Mouse (Mus musculus) naive thymus-derived CD4-positive, alpha-beta T cell, adult 2 months (primary cell): ENCODE results near the gene Gm20388.
A peak's percentile ranks its signal among the peaks of the same experiment; 100 is the strongest.

Source experiments
- DNase-seq: peaks from one replicate; pipeline ENCODE4 v3.0.0-alpha.2; 2011; ENCODE audit warnings: low read depth

Gene Gm20388

DNA sequence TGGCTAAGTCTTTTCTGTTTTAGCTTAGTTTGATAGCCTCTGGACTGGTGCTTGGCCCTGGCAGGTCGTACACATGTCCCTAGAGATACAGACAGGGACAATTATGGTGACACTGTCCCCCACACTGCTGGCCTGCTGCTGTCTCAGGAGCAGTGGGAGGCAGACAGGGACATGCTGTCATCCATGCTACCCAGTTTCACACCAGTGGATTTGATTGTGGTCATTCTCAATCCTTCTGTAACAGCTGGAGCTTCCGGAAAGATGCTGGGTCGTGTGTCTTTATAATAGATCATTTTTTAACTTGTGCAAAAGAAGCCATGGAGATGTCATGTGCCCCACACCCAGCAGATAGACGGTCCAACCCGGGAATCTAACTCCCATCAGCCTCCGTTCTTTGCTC lies 2334.5 kb downstream of the Gm20388 start:
- no peak for DNase-seq

DNA sequence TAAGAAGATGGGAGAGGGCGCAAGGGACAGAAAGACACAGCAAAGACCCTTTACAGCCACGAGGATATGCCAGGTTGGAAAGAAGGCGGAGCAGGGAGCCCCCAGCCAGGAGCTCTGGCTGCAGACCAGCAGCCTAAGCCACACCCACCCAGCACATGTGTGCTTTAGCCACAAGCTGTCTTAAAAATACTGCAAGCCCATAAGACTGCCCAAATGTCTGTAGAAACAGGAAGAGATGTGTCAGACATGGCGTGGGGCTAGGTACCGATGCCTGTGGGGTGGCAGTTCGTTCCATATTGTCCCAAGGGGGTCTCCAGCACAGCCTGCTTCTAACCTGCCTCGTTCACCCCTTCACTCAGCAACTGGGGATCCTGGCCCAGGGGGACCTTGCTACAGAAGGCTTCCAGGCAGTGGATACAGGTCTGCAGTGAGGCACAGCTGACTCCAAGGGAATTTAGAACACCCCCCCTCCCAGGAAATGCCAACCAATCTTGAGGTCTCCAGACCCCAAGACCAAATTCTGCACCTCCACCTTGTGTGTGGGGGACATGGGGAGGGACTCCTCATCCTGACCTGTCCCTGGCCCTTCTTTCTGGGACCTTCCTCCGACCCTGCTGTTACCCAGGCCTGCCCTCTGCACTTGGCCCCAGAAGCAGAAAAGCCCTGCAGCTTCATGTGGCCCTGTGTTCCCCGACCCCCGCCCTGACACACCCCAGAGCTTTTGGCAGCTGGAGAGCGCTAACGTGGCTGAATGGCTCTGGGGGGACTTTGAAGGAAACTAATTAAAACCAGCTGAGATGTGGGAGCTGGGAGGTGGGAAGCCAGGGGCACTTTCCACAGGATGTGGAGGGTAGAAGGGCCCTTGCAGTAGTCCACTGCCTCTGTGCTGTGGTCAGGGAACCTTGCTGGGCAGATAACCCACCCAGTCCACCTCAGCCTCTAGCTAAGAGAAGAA lies 2335.9 kb downstream of the Gm20388 start:
- no peak for DNase-seq

DNA sequence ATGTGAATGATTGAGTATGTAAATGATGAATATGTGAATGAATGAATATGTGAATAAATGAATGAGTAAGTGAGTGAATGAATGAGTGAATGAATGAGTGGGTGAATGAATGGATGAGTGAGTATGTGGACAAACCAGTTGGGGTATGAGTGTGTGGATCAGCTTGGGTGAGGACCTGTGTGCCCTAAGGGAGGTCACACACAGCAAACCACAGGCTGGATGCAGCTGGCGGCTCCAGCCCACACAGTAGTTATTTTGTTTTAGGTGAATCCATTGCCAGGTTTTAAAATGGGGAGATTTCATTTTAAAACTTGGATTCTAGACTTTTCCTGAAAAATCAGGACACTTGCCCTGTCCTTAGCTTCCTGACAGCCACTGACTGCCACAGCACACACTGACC lies 2341.1 kb downstream of the Gm20388 start:
- DNase-seq: no peak

GRCm38 (mm10) chr8:122252366-122252765 lies 2341.7 kb downstream of the Gm20388 start:
- DNase-seq: no peak

DNA sequence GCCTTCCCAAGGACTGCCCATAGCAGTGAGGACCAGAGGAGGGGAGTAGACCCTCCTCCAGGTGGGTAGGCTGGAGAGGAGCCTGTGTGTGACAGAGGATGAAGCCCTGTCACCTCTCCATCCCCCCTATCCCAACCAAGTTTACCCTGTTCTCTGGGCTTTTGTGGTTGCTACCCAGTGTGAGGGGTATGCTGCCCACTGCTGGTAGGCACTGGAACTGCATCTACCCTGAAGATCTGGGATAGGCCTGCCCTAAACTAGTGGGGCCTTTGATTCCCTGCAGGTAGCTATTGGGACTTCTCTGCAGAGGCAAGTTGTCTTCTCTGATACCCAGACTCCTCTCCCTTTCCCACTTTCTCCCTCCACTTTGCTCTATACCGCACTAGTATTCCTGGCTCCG lies 2348.7 kb downstream of the Gm20388 start:
- DNase-seq: peak; percentile 73

GRCm38 (mm10) chr8:122260755-122261154 lies 2350.1 kb downstream of the Gm20388 start:
- no peak for DNase-seq

DNA sequence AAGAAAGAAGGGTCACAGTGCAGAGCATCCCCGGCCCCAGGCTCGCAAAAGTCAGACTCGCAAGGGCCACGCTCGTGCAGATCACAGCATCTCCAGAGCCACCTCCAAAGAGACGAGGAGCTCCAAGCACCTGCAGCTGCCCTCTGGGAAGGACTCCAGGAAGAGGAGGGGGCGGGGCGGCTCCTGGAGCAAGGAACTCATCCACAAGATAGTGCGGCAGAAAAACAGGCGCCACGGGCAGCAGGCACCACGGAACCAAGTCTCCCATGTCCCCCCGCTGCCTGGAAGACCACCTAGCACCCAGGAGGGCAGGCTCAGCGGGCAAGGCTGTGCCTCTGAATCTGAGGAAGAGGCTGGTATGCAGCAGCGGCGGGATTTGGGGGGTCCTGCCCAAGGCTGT lies 2352.2 kb downstream of the Gm20388 start:
- no peak for DNase-seq

- no peak for DNase-seq
These were observed 2353.6 kb downstream of the Gm20388 start for GRCm38 (mm10) chr8:122264243-122264642.

DNA sequence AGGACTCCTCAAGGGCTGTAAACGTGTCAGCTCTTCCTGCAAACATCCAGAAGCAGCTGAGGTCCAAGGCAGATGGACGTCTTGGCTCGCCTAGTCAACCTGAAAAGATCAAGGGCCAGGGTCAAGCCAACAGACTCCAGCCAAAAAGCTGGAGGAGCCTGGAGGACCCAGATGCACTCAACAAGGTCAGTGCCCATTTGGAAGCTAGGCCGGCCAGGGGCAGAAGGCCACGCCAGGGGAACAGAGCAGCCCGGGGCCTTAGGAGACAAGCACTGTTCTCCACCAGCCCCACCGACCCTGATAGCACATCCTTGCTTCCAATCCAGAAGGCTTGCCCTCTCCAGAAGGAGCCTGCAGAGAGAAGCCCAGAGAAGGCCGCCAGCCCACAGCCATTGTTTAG lies 2354.9 kb downstream of the Gm20388 start:
- DNase-seq: no peak

- no peak for DNase-seq
These were observed 2356.2 kb downstream of the Gm20388 start for GRCm38 (mm10) chr8:122266867-122267266.

DNA sequence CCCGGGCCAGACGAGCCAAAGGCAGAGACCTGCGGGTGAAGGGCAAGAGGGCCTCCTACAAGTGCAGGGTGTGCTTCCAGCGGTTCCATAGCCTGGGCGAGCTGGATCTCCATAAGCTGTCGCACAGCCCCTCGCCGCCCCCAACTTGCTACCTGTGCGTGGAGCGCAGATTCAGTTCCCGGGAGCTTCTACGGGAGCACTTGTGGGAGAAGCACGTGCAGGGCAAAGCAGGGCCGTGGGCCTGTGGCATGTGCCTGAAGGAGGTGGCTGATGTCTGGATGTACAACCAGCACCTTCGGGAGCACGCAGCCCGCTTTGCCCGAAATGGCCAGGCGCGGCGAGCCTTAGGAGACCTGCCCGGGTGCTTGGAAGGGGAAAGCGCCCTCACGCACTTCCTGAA lies 2358.2 kb downstream of the Gm20388 start:
- DNase-seq: no peak

DNA sequence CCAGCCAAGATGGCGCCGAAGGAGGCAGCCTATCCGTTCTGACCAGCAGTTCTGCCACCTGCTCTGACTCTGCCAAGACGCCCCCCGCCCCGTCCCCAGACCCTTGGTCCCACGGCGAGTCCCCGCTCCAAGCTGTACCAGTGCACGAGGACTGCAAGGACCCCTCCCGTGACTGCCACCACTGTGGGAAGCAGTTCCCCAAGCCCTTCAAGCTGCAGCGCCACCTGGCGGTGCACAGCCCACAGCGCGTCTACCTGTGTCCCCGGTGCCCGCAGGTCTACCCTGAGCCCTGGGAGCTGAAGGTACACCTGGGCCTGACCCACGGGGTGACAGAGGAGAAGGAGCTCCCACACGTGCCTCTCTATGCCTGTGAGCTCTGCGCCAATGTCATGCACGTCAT lies 2358.8 kb downstream of the Gm20388 start:
- peak; percentile 85 for DNase-seq

DNA sequence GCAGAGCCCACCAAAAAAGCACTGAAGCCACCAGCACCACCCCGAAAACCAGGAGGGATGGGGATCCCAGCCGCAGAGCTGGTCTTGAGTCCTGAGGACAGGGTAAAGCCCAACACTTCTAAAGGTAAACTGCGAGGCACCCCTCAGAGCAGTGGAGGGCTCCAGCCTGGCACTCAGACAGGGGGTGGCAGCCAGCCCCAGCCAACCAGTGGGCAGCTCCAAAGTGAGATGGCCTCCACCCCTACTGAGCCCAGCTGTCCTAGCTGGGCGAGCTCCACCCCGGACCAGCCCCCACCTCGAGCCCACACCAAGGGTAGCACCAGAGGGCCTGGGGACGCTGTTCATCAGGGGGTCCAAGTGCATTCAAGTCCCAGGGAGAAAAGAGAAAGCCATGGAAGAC lies 2359.9 kb downstream of the Gm20388 start:
- DNase-seq: no peak

DNA sequence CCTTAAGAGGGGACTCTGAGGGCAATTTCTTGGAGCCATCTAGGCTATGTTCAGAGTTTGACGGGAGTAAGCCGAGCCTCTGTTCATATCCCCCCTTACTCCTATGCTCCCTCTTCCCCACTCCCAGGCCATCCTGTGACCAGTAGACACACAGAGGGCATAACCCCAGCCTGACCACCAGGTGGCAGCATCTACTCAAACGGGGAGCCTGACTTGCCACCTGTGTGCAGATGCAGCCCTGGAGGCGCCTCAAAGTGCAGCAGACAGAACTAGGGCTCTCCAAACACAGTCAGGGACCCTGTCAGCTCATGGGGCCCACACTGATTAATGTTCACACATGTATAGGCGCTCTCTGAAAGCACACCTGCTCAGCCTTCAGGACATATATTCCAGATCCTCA lies 2362.5 kb downstream of the Gm20388 start:
- DNase-seq: peak; percentile 91

DNA sequence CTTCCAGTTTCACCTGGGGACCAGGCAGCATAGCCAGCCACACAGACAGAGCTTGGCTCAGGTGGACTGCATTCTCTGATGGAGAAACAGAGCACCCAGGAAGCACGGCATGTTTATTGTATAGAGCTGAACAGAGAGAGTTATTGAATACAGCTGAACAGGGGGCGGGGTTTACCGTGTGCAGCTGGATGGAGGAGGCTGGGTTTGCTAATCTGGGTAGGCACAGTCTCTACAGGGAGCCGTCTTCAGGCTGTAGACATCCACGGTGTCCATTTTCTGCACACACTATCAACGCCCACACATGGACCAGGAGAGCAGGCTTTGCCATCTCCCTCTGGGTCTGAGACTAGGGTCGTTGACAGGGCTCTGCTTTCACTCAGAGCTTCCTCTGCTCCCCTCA lies 2363.2 kb downstream of the Gm20388 start:
- no peak for DNase-seq

- no peak for DNase-seq
These were observed 2364.2 kb downstream of the Gm20388 start for GRCm38 (mm10) chr8:122274651-122275391.

DNA sequence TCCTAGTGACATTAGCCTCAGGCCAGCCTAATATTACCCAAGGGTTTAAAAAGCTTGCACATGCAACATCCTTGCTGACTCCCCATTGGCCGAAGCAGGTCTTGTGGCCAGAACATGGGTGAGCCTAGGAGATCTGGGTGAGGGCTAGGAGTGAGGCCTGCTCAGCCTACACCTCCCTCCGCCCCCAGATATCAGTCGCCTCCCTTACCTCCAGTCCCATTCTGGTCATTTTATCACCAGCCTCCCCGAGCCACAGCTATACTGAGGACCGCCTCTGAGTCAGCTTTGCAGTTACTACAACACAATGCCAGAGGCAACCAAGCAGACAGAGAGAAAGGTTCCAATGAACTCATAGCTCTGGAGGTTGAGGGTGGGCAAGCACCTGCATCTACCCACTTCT lies 2365.7 kb downstream of the Gm20388 start:
- no peak for DNase-seq

- no peak for DNase-seq
These were observed 2366.8 kb downstream of the Gm20388 start for GRCm38 (mm10) chr8:122277204-122277995.

DNA sequence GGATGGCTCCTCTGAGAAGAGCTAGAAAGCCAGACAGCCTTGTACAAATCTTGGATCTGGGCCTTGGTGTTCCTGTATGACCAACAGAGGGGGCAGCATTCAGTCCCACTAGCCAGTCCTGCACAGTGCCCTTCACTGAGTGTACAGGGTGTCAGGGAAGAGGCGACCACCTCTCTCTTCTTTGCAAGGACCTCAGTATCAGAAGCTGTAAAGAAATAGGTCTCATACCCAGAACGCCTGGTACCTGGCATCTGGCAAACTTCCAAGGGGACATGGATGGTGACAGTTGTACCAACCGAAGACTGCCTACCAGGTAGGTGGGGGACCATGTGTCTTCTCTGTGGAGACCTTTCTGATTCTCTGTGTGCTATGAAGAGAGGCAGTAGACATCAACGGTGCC lies 2369.5 kb downstream of the Gm20388 start:
- DNase-seq: no peak

DNA sequence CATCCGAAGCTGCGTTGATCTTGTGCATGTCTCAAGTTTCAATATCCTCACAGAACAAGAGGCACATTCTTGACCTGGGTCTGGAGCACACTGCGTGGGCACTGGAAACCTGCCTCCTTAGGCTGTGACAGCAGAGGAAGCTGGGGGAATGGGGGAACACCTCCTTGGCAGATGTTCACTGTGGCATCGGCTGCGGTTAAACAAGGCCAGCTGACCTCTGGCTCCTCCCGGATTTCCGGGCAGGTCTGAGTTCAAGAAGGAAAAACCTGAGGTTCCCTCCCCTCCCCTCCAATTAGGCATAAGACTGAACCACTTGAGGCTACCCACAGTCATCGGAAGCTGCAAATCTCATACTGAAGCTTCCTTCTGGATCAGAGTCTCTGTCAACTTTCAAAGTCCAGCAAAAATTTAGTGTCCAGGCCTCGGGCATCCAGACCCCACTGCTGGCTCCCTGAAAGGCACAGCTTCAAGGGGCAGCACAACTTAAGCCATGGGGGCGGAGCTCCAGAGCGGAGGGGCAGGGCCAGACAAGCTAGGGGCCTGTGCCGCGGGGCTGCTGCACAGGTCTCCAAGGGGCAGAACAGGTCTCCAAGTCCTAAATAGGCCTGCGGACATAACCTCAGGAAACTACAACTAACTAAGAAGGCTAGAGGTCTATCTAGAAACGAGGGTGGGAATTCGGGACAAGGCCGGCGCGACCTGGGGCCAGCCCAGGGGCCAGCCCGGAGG lies 2370.1 kb downstream of the Gm20388 start:
- peak; percentile 44 for DNase-seq

DNA sequence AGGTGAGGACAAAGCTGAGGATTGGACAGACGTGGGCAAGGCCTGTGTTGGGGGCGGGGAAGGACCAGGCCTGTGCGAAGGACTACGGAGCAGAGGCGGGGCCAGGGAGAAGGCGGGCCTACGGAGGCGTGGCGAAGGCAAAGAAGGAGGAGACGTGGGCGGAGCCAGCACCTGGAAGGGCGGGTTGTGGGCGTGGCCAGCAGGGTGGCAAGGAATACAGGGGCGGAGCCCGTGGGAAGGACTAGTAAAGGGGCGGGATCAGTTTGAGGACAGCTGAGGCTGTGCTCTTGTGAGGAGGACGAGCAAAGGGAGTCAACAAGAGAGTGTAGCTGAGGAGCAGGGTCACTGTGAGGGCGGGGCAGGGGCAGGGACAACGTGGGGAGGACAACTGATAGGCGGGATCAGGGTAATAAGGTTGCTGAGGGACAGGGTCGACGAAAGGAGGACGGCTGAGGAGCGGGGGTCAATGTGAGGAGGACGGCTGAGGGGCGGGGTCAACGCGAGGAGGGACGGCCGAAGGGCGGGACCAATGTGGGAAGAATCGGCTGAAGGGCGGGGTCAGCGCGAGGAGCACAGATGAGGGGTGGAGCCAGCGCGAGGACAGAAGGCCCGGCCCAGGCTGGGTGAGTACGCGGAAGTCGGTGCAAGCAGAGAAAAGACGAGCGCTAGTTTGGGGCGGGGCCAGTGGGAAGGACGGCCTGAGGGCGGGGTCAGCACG lies 2370.8 kb downstream of the Gm20388 start:
- DNase-seq: peak; percentile 99
